In genomic region chr14:106010961-106011360, GRCm38 (mm10) we compare ENCODE assay signal across 14 mouse cellular contexts.
DNase-seq lines count a peak whose midpoint lies in the region; ATAC-seq and TF ChIP-seq lines count a peak whose summit lies in the region.
"Had no signal": no experiment of that assay in that cellular context is flagged by ENCODE, and none has a peak within 500 bp of the region (broad histone marks: within the 10 kb centered on the region; RNA-seq: fewer than 3 reads in every experiment).

No protein-coding gene starts in this region.

- H3K27ac ChIP-seq in heart, embryonic 13.5 days (replicated peaks): 0 out of 2 replicates have a peak overlapping the region, but pooled peaks have one; percentile 5
- no peak overlapping the region for H3K27ac ChIP-seq in midbrain, postnatal 0 days (ENCODE audit: low read depth, low read length)
- no peak overlapping the region for H3K27ac ChIP-seq in midbrain, embryonic 16.5 days (ENCODE audit: low read length)
- H3K27ac ChIP-seq: embryonic facial prominence, embryonic 13.5 days; hindbrain, embryonic 13.5 days; kidney, embryonic 15.5 days; liver, embryonic 12.5 days; neural tube, embryonic 13.5 days had no signal

- no peak overlapping the region for H3K4me2 ChIP-seq in heart, embryonic 13.5 days
- no peak overlapping the region for H3K4me2 ChIP-seq in midbrain, postnatal 0 days (ENCODE audit: low read depth, low read length, poor library complexity, severe bottlenecking)
- no peak overlapping the region for H3K4me2 ChIP-seq in midbrain, embryonic 16.5 days (ENCODE audit: low read length)
- H3K4me2 ChIP-seq: embryonic facial prominence, embryonic 13.5 days; hindbrain, embryonic 13.5 days; kidney, embryonic 15.5 days; liver, embryonic 12.5 days; neural tube, embryonic 13.5 days had no signal

- H3K27me3 ChIP-seq in heart, embryonic 13.5 days (replicated peaks): no peaks in the 10 kb centered on the region
- H3K27me3 ChIP-seq in midbrain, postnatal 0 days (ENCODE audit: insufficient read depth, low read length): no peaks in the 10 kb centered on the region
- no peaks in the 10 kb centered on the region for H3K27me3 ChIP-seq in midbrain, embryonic 16.5 days (ENCODE audit: control insufficient read depth, insufficient read depth, low read depth, low read length)
- H3K27me3 ChIP-seq: embryonic facial prominence, embryonic 13.5 days; hindbrain, embryonic 13.5 days; kidney, embryonic 15.5 days; liver, embryonic 12.5 days; neural tube, embryonic 13.5 days had no signal

- 0 out of 2 replicates have a peak, but pooled peaks cover 2% of the 10 kb centered on the region for H3K4me1 ChIP-seq in heart, embryonic 13.5 days
- H3K4me1 ChIP-seq in midbrain, postnatal 0 days (ENCODE audit: insufficient read depth, low read length): no peaks in the 10 kb centered on the region
- H3K4me1 ChIP-seq in midbrain, embryonic 16.5 days (ENCODE audit: control insufficient read depth, insufficient read depth, low read length): no peaks in the 10 kb centered on the region
- H3K4me1 ChIP-seq: embryonic facial prominence, embryonic 13.5 days; hindbrain, embryonic 13.5 days; liver, embryonic 12.5 days; neural tube, embryonic 13.5 days had no signal

- no peak overlapping the region for H3K9ac ChIP-seq in heart, embryonic 13.5 days
- no peak overlapping the region for H3K9ac ChIP-seq in midbrain, postnatal 0 days (replicated peaks; ENCODE audit: low read length, poor library complexity, severe bottlenecking)
- no peak overlapping the region for H3K9ac ChIP-seq in midbrain, embryonic 16.5 days (ENCODE audit: low read depth, low read length)
- H3K9ac ChIP-seq: embryonic facial prominence, embryonic 13.5 days; hindbrain, embryonic 13.5 days; kidney, embryonic 15.5 days; liver, embryonic 12.5 days; neural tube, embryonic 13.5 days had no signal

- 0 out of 2 replicates have a peak, but pooled peaks cover 7% of the 10 kb centered on the region for H3K9me3 ChIP-seq in heart, embryonic 13.5 days
- H3K9me3 ChIP-seq in midbrain, postnatal 0 days (ENCODE audit: low read length): no peaks in the 10 kb centered on the region
- H3K9me3 ChIP-seq in midbrain, embryonic 16.5 days (replicated peaks; ENCODE audit: control insufficient read depth, low read length, poor library complexity, severe bottlenecking): no peaks in the 10 kb centered on the region
- H3K9me3 ChIP-seq: embryonic facial prominence, embryonic 13.5 days; hindbrain, embryonic 13.5 days; kidney, embryonic 15.5 days; liver, embryonic 12.5 days; neural tube, embryonic 13.5 days had no signal

- no peaks in the 10 kb centered on the region for H3K36me3 ChIP-seq in heart, embryonic 13.5 days
- no peaks in the 10 kb centered on the region for H3K36me3 ChIP-seq in midbrain, postnatal 0 days (ENCODE audit: insufficient read depth, low read length)
- no peaks in the 10 kb centered on the region for H3K36me3 ChIP-seq in midbrain, embryonic 16.5 days (ENCODE audit: control insufficient read depth, insufficient read depth, low read length)
- H3K36me3 ChIP-seq: embryonic facial prominence, embryonic 13.5 days; hindbrain, embryonic 13.5 days; kidney, embryonic 15.5 days; liver, embryonic 12.5 days; neural tube, embryonic 13.5 days had no signal

- no peak for TF ChIP-seq CTCF in midbrain, postnatal 0 days (IDR thresholded peaks at IDR 0.05)

- peak; percentile 19 for DNase-seq in adrenal gland, adult 2 months
- DNase-seq in adrenal gland, adult 8-10 months: no peak
- DNase-seq in heart, adult 9 months (ENCODE audit: low spot score in 2 of 2): no peak
- DNase-seq in right cerebral cortex, postnatal 14 days: peak; percentile 12
- DNase-seq in right cerebral cortex, postnatal 36 days (ENCODE audit: low spot score in 2 of 2): no peak
- DNase-seq in midbrain, postnatal 0 days (ENCODE audit: low spot score): no peak
- DNase-seq: thymus, postnatal 36 days had no signal

- WGBS in heart, embryonic 13.5 days: 77% methylated on average over 6 of the region's 6 CpGs
- 86% methylated on average over 6 of the region's 6 CpGs for WGBS in midbrain, postnatal 0 days
- 92% methylated on average over 6 of the region's 6 CpGs for WGBS in midbrain, embryonic 16.5 days

- no peak overlapping the region for H3K4me3 ChIP-seq in heart, embryonic 13.5 days
- H3K4me3 ChIP-seq in midbrain, postnatal 0 days (ENCODE audit: low read depth, low read length): no peak overlapping the region
- no peak overlapping the region for H3K4me3 ChIP-seq in midbrain, embryonic 16.5 days (ENCODE audit: low read depth, low read length)
- H3K4me3 ChIP-seq: embryonic facial prominence, embryonic 13.5 days; hindbrain, embryonic 13.5 days; kidney, embryonic 15.5 days; liver, embryonic 12.5 days; neural tube, embryonic 13.5 days had no signal

- ATAC-seq in heart, embryonic 13.5 days (ENCODE audit: extremely low read depth, insufficient number of reproducible peaks, low FRiP score, low TSS enrichment): no peak
- ATAC-seq in midbrain, postnatal 0 days (ENCODE audit: low FRiP score): no peak
- no peak for ATAC-seq in midbrain, embryonic 16.5 days
- ATAC-seq: liver, embryonic 12.5 days had no signal

Comparison
In these comparisons a context has a peak if more than half of its experiments do, and no peak if none do; other contexts are left out.
1. DNase-seq: peak in adrenal gland, adult 2 months (single experiment) and right cerebral cortex, postnatal 14 days (single experiment); none in adrenal gland, adult 8-10 months (single experiment), heart, adult 9 months (0 of 2), right cerebral cortex, postnatal 36 days (0 of 2) and midbrain, postnatal 0 days (single experiment).